Mouse (Mus musculus): Measurements from ENCODE around the gene Nat8f2. TPM values are rescaled to one million over a fixed set of nuclear protein-coding genes. Genes with fewer than 3 reads are reported as not detected.
"Not testable (repeated sequence)": the region's sequence is repeated elsewhere in the genome, so short reads cannot be mapped to it uniquely, and the experiment has no call there.

Nat8f2 gene
- total RNA-seq, 2 experiments from 2014 or later, result 2.1 to 2.7 TPM

DNA sequence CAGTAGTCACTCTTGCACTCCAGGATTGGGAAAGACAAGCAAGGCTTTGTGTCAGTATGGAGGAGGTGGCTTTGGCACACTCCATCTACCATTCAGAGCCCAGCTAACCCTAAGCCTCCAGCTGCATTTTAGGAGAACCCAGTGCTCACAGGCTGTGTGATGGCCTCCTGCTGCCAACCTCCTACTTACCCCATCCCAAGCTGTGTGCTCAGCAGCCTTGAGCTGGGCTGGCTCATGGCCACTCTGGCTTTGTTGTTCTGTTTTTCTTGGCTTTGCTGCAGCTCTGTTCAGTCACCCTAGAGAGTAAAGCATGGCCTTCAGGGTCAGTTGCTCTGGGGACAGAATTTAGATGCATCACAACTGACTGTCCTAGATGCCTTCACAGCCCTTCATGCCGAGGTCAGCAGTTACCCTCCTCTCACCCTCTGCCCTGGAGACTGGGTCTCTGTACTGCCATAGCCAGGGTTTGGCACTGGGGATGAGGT lies 12.7 kb downstream of the Nat8f2 start:
- no peak overlapping the region for H3K4me3 ChIP-seq
- intact Hi-C loops (cut with DNase I), result loop anchor here (2.0 kb wide), 1 partner anchor 15 kb away; no protein-coding TSS in a partner anchor
- peak; percentile 28 to 70 for DNase-seq (ENCODE audit: extremely low spot score in 1 of 2, low spot score in 2 of 2)
- TF ChIP-seq CTCF (IDR thresholded peaks at IDR 0.05), result no peak
- H3K27ac ChIP-seq, result peak overlapping the region; percentile 44; the same call in 1 of the 2 replicates

- no peak overlapping the region for H3K4me3 ChIP-seq
- no peak for DNase-seq (ENCODE audit: extremely low spot score in 1 of 2, low spot score in 2 of 2)
- no peak overlapping the region for H3K27ac ChIP-seq
- intact Hi-C loops (cut with DNase I), result no loop called here
- TF ChIP-seq CTCF (IDR thresholded peaks at IDR 0.05), result no peak
Observed at GRCm38 (mm10) chr6:85853481-85853880, 15.5 kb downstream of the Nat8f2 start.

GRCm38 (mm10) chr6:85851062-85851773 lies 17.7 kb downstream of the Nat8f2 start:
- intact Hi-C loops (cut with DNase I), result no loop called here
- no peak for TF ChIP-seq CTCF (IDR thresholded peaks at IDR 0.05)
- no peak overlapping the region for H3K27ac ChIP-seq
- no peak overlapping the region for H3K4me3 ChIP-seq
- DNase-seq (ENCODE audit: extremely low spot score in 1 of 2, low spot score in 2 of 2), result no peak

DNA sequence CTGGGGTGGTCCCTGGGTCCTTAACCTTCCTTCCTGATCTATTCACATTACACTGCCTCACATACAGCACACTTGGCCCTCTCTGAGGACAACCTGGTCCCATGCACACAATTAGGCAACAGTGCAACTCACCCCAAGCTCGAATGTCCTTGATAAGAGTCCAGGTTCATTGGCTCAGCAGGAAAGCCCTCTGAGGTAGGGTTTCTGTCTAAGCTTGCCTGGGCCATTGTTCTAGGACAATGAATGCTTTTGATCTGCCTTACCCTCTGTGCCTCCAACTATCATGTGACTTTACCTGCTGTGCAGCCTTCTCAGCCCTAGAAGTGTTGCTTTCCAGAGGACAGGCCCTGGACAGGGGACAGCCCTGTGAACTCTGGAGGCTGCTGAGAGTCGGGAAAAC lies 19.7 kb downstream of the Nat8f2 start:
- TF ChIP-seq CTCF (IDR thresholded peaks at IDR 0.05), result no peak
- intact Hi-C loops (cut with DNase I), result no loop called here
- DNase-seq (ENCODE audit: extremely low spot score in 1 of 2, low spot score in 2 of 2), result no peak
- Histone ChIP-seq H3K27ac (peak overlapping the region; percentile 69), H3K4me3 (no peak overlapping the region)

DNA sequence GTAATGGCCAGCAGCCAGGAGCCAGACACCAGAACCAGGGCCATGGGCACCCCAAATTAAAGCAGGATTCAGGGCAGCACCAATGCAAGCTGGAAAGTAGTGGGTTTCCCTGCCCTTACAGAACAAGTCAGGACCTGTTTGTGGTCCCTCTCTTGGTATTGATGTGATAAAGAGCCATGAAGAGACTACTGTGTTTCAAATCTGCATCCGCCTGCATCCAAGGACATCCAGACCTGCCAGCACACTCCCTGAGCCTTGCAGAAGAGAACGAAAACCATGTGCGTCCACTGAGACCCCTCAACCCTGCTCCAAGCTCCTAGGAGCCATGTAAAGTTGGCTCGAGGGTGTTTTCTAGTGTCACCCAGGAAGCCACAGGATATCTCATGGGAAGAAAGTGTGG lies 20.8 kb downstream of the Nat8f2 start:
- DNase-seq (ENCODE audit: extremely low spot score in 1 of 2, low spot score in 2 of 2), result no peak
- no peak for TF ChIP-seq CTCF (IDR thresholded peaks at IDR 0.05)
- Histone ChIP-seq H3K4me3 (no peak overlapping the region), H3K27ac (peak overlapping the region; percentile 4; the same call in 1 of the 2 replicates)
- intact Hi-C loops (cut with DNase I), result no loop called here

GRCm38 (mm10) chr6:85846921-85847320 lies 22.0 kb downstream of the Nat8f2 start:
- intact Hi-C loops (cut with DNase I), result no loop called here
- no peak for TF ChIP-seq CTCF (IDR thresholded peaks at IDR 0.05)
- DNase-seq (ENCODE audit: extremely low spot score in 1 of 2, low spot score in 2 of 2), result no peak
- no peak overlapping the region for H3K4me3 ChIP-seq
- peak overlapping the region; percentile 4; the same call in 1 of the 2 replicates for H3K27ac ChIP-seq

DNA sequence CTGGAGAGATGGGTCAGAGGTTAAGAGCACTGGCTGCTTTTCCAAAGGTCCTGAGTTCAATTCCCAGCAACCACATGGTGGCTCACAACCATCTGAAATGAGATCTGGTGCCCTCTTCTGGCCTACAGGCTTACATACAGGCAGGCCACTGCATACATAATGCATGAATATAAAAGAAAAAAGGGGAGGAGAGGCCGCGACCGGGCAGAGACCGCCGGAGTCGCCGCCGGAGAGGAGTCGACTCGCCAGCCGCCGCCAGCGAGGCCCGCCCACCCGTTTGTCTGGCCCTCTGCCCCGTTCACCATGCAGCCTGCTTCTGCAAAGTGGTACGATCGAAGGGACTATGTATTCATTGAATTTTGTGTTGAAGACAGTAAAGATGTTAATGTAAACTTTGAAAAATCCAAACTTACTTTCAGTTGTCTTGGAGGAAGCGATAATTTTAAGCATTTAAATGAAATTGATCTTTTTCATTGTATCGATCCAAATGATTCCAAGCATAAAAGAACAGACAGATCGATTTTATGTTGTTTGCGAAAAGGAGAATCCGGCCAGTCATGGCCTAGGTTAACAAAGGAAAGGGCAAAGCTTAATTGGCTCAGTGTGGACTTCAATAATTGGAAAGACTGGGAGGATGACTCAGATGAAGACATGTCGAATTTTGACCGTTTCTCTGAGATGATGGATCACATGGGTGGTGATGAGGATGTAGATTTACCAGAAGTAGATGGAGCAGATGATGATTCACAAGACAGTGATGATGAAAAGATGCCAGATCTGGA lies 25.1 kb downstream of the Nat8f2 start:
- DNase-seq (ENCODE audit: extremely low spot score in 1 of 2, low spot score in 2 of 2); H3K4me3 ChIP-seq; H3K27ac ChIP-seq; intact Hi-C loops (cut with DNase I): not testable (repeated sequence)

DNA sequence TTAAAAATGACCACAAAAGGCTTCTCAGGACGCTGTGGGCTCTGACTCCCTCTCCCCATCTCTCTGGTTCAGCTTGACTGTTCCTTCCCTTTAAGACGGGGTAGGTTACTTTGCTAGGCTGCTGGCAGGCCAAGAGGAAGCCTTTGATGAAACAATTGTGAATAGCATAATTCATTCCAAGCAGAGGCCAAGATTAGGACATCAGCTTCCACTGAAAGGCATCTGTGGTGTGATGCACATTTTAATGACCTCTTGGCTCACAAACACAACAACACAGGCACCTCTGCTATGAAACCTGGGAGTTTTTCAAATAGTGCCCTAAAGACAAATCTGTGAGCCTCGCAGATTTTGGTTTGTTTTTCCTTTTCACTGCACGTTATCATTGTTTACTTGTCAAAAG lies 29.0 kb downstream of the Nat8f2 start:
- H3K4me3 ChIP-seq, result no peak overlapping the region
- peak overlapping the region; percentile 73 for H3K27ac ChIP-seq
- DNase-seq (ENCODE audit: extremely low spot score in 1 of 2, low spot score in 2 of 2), result peak in 1 of 2 experiments; percentile 25
- intact Hi-C loops (cut with DNase I), result loop anchor here (2.0 kb wide), 2 partner anchors 17 to 67 kb away; no protein-coding TSS in a partner anchor
- no peak for TF ChIP-seq CTCF (IDR thresholded peaks at IDR 0.05)

DNA sequence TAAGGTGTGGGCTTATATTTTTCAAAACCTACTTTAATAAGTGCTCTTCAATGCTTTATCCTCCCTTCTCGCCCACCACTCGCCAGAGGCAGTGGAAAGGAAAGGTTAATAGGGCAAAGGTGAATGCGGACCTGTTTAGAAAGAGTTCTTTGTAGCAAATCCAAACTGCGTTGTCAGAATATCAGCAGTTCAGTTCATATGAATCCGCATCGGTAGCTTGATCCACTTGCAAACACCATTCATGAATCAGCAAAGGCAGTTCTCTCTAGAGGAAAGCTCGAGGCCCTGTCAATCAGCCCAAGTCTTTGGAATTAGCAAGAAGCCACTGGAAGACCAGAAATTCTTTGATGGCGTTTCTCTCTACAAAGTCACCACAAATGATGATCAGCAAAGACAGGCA lies 30.3 kb downstream of the Nat8f2 start:
- intact Hi-C loops (cut with DNase I), result loop anchor here (2.0 kb wide), 1 partner anchor 68 kb away; no protein-coding TSS in a partner anchor
- H3K27ac ChIP-seq, result peak overlapping the region; percentile 58
- no peak for TF ChIP-seq CTCF (IDR thresholded peaks at IDR 0.05)
- DNase-seq (ENCODE audit: extremely low spot score in 1 of 2, low spot score in 2 of 2), result no peak
- no peak overlapping the region for H3K4me3 ChIP-seq

DNA sequence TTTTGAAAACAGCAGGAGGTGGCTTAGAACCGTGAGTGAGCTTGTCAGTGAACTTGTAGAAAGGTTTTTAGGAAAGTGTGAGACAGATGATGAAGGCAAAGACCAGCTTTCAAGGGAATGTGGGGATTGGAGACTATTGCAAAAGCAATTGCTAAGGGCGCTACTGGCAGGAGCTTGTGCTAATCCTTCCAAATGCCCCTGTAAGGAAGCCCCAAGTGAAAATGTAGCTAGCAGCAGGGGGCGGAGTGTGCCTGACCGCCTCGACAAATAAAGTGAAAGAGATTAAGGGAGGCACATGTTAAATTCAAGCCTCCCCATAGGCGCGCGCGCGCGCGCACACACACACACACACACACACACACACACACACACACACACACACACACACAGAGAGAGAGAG lies 31.7 kb downstream of the Nat8f2 start:
- DNase-seq (ENCODE audit: extremely low spot score in 1 of 2, low spot score in 2 of 2), result peak in 1 of 2 experiments; percentile 28
- peak overlapping the region; percentile 4; the same call in 1 of the 2 replicates for H3K27ac ChIP-seq
- intact Hi-C loops (cut with DNase I), result loop anchor here (1.0 kb wide), 1 partner anchor 56 kb away; no protein-coding TSS in a partner anchor
- not testable (repeated sequence) for H3K4me3 ChIP-seq

DNA sequence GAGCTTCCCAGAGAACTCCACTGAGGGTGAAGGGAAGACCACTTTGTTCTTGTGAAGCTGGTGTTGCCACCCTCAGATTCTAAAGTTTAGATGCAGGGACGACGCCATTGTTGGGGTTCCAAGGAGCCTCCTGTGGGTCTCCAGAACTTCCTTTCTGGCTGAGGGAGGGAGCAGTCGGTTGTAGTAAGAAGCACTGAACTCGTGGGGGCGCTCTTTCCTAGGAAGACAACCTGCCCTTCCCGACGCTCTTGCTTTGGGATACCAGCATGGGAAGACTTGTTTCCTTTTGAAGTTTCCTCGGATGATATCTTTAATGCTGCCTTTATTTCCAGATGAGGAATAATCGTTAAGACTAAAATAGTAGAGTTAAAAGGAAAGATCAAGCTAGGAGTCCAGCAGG lies 32.1 kb downstream of the Nat8f2 start:
- TF ChIP-seq CTCF (IDR thresholded peaks at IDR 0.05), result peak; percentile 53
- H3K27ac ChIP-seq, result peak overlapping the region; percentile 4; the same call in 1 of the 2 replicates

GRCm38 (mm10) chr6:85836098-85836497 lies 32.9 kb downstream of the Nat8f2 start:
- H3K4me3 ChIP-seq; H3K27ac ChIP-seq; DNase-seq (ENCODE audit: extremely low spot score in 1 of 2, low spot score in 2 of 2); intact Hi-C loops (cut with DNase I): not testable (repeated sequence)

More for the DNA sequence above, 32.1 kb downstream of the Nat8f2 start:
- H3K4me3 ChIP-seq, result not testable (repeated sequence)
- peak; percentile 48 to 59 for DNase-seq (ENCODE audit: extremely low spot score in 1 of 2, low spot score in 2 of 2)
- intact Hi-C loops (cut with DNase I), result loop anchor here (1.0 kb wide), 1 partner anchor 56 kb away; no protein-coding TSS in a partner anchor

DNA sequence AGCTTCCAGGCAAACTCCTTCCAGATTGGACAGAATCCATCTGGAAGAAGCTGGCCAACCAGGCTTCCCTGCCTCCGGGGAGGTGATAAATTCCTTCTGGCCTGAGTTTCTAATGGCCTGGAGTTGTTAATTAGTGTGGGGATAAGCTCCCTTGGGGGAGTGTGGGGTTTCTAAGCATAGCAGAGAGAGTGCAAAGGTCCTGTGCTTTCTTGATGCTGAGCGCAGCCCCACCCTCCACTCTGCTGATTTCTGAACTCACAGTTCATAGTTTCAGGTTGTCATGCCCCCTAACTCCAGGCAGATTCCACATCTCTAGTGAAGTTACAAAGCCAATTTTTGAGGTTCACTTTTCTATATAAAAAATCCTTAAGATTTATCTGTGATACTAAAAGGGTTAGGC lies 33.9 kb downstream of the Nat8f2 start:
- intact Hi-C loops (cut with DNase I); DNase-seq (ENCODE audit: extremely low spot score in 1 of 2, low spot score in 2 of 2); H3K27ac ChIP-seq; H3K4me3 ChIP-seq: not testable (repeated sequence)

GRCm38 (mm10) chr6:85834504-85835100 lies 34.4 kb downstream of the Nat8f2 start:
- H3K4me3 ChIP-seq; DNase-seq (ENCODE audit: extremely low spot score in 1 of 2, low spot score in 2 of 2): not testable (repeated sequence)
- intact Hi-C loops (cut with DNase I), result loop anchor here (5.0 kb wide), 1 partner anchor 168 kb away; no protein-coding TSS in a partner anchor
- peak overlapping the region; percentile 51; the same call in 1 of the 2 replicates for H3K27ac ChIP-seq
